ENCODE assay signal across 11 mouse cellular contexts in genomic region chr3:77198265-77198664, GRCm38 (mm10).
DNase-seq lines count a peak whose midpoint lies in the region; TF ChIP-seq lines count a peak whose summit lies in the region.
"Had no signal": no experiment of that assay in that cellular context is flagged by ENCODE, and none has a peak within 500 bp of the region (broad histone marks: within the 10 kb centered on the region; RNA-seq: fewer than 3 reads in every experiment).

No protein-coding gene starts in this region.

- no peak for TF ChIP-seq CTCF in gastrocnemius, adult 2 months (IDR thresholded peaks at IDR 0.05)

- DNase-seq in gastrocnemius, adult 2 months = peak; percentile 20
- DNase-seq in gastrocnemius, postnatal 10 days = no peak
- peak; percentile 2 to 17 for DNase-seq in layer of hippocampus, postnatal 14 days (ENCODE audit: low spot score in 2 of 2)
- no peak for DNase-seq in layer of hippocampus, adult 9-10 months (ENCODE audit: low spot score)
- peak; percentile 63 for DNase-seq in kidney, postnatal 14 days
- DNase-seq in retina, postnatal 1 day = peak; percentile 83
- no peak for DNase-seq in urinary bladder, postnatal 14 days (ENCODE audit: low spot score)
- DNase-seq in spleen, postnatal 14 days (ENCODE audit: low spot score in 2 of 2) = no peak

- intact Hi-C loops in gastrocnemius, adult 2 months (cut with DNase I) = no loop called here

- no peak overlapping the region for H3K27ac ChIP-seq in gastrocnemius, adult 2 months
- H3K27ac ChIP-seq: forebrain, embryonic 15.5 days; macrophage had no signal

- H3K4me3 ChIP-seq in gastrocnemius, adult 2 months = no peak overlapping the region
- H3K4me3 ChIP-seq: forebrain, embryonic 15.5 days; myocyte had no signal

Comparison
In these comparisons a context has a peak if more than half of its experiments do, and no peak if none do; other contexts are left out.
1. DNase-seq: peak in gastrocnemius, adult 2 months (single experiment), layer of hippocampus, postnatal 14 days (2 of 2), kidney, postnatal 14 days (single experiment) and retina, postnatal 1 day (single experiment); none in gastrocnemius, postnatal 10 days (single experiment), layer of hippocampus, adult 9-10 months (single experiment), urinary bladder, postnatal 14 days (single experiment) and spleen, postnatal 14 days (0 of 2).